Mouse (Mus musculus) testis, postnatal 10 days (tissue): ENCODE results near the gene Cdc6.
"Not testable (repeated sequence)": the region's sequence is repeated elsewhere in the genome, so short reads cannot be mapped to it uniquely, and the experiment has no call there.

ENCODE experiments used
- DNase-seq: peaks from one replicate; pipeline ENCODE4 v3.0.0; 2021; ENCODE audit warnings: low spot score

Gene Cdc6

GRCm38 (mm10) chr11:98909654-98910053 is 2.1 kb downstream of the Cdc6 start:
- DNase-seq = peak; percentile 81

DNA sequence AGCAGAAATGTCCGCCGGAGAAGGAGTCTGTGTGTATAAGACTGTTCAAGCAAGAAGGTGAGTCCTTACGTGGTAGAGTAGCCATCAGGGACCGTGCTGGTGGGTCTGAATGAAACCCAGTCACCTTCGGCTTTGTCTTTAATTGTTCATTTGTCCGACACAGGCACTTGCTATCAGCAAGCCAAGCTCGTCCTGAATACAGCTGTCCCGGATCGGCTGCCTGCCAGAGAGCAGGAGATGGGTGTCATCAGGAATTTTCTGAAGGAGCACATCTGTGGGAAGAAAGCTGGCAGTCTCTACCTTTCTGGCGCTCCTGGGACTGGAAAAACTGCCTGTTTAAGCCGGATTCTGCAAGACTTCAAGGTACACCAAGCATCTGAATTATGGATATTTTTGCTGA is 2.8 kb downstream of the Cdc6 start:
- no peak for DNase-seq

- DNase-seq = no peak
These were observed 3.9 kb downstream of the Cdc6 start for GRCm38 (mm10) chr11:98911498-98911897.

GRCm38 (mm10) chr11:98914196-98914595 is 6.6 kb downstream of the Cdc6 start:
- DNase-seq = no peak

- DNase-seq = not testable (repeated sequence)
These were observed 8.8 kb downstream of the Cdc6 start for GRCm38 (mm10) chr11:98916376-98916775.

- DNase-seq = no peak
These were observed 9.9 kb downstream of the Cdc6 start for GRCm38 (mm10) chr11:98917428-98918005.

GRCm38 (mm10) chr11:98918231-98918630 is 10.6 kb downstream of the Cdc6 start:
- no peak for DNase-seq

DNA sequence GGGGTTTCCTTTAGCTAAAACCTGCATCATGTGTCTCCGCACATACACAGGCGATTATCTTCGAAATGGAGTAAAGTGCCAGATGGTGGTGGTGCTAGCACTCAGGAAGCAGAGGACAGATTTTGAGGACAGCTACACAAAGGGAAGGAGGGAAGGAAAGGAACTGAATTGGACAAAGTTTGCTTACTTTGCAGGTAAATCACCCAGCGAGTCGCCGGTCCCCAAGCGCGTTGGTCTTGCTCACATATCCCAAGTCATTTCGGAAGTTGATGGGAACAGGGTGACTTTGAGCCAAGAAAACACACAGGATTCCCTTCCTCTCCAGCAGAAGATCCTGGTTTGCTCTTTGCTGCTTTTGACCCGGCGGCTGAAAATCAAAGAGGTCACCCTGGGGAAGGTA is 11.4 kb downstream of the Cdc6 start:
- DNase-seq = no peak

GRCm38 (mm10) chr11:98921813-98922212 is 14.2 kb downstream of the Cdc6 start:
- DNase-seq = peak; percentile 86

DNA sequence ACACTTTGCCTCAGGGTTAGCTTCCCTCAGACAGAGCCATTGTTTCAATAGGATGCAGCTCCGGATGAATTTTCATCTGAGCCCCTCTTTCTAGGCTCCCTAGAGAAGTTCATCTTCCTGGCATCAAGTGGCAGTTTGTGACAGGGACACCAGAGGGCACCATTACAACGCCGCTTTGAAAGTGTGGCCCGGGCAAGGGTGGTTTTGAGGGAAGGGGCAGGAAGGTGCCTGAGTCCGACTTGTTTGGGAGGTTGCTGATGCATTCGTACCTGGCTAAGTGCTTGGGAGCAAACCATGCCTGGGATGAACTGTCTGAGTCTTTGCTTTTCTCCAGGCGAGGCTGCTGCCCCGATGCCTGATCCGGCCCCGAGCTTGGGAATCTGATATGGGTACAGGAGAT is 14.7 kb downstream of the Cdc6 start:
- DNase-seq = peak; percentile 72

GRCm38 (mm10) chr11:98922851-98923711 is 15.5 kb downstream of the Cdc6 start:
- not testable (repeated sequence) for DNase-seq

DNA sequence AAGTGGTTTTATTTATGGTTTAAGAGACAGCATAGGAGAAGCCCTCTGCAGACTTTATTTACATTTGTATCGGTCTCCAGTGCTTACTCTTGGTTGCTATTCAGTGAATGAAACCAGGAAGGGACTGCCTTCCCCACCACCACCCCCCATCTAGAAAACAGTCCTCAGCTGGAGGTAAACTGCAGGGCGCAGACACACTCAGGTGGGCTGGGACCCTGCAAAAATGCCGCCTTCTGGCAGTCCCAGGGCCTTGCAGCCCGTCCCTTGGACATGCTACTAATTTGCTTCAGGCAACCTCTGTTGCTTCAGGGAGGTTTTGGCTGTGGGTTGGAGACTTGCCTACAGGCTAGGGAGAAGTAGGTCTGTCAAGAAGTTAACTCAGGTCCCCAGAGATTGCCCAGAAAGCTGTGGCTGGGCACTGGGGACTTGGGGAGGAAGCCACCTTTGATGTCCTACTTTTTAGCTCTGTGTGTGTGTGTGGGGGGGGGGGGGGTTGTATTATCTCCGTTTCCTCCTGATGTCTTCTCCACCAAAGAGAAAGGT is 17.1 kb downstream of the Cdc6 start:
- no peak for DNase-seq

- peak; percentile 78 for DNase-seq
These were observed 17.7 kb downstream of the Cdc6 start for GRCm38 (mm10) chr11:98925265-98925721.

- peak; percentile 81 for DNase-seq
These were observed 18.3 kb downstream of the Cdc6 start for GRCm38 (mm10) chr11:98925868-98926311.

DNA sequence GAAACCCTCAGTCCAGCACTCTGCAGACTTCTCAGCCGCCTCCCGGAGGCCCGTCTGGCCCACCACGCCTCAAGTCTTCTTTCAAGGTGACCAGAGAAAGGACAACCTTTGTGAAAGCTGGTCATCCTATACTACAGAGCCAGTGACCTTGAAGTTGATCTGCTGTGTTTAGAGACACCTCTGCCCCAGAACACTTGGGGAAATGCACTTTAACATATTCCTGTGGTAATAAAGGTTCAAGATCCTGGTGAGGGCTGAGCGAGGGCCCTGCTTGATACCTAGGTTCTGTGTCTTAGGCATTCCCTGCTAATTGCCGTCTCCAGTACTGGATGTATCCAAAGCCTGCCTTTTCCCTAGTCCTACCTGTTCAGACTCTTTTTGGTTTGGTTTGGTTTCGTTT is 19.0 kb downstream of the Cdc6 start:
- no peak for DNase-seq

DNA sequence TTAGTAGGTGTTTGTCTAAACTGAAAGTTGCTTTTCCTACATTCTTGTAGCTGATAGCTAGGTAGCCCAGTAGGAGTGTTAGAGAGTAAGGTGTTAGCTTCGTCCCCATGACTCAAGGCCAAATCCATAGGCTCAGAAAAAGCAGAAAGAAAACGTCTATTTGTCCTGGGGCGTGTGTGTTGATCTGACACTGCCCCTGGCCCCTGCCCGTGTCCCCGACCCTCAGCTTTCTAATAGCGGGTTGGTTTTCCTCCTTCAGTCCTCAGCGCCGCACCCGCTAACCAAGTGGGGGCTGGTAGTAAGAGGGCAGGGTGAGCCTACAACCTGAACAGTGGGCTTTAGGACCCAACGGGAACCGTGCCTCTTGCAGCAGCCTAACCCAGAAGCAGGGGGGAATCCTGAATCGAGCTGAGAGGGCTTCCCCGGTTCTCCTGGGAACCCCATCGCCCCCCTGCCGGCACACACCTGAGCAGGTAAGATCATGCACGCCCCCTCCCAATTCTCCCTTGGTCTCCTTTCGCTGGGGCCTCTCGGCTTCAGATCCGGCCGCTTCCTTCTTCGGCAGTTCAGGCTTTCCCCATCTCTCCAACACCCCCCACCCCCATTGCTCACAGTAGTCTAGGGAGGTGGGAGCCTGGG is 20.0 kb downstream of the Cdc6 start, which contains the start of gene Rara:
Gene Rara, plus strand, starts transcription at position 381 of the 639 bp plus-strand sequence.
- DNase-seq = peak; percentile 53

DNA sequence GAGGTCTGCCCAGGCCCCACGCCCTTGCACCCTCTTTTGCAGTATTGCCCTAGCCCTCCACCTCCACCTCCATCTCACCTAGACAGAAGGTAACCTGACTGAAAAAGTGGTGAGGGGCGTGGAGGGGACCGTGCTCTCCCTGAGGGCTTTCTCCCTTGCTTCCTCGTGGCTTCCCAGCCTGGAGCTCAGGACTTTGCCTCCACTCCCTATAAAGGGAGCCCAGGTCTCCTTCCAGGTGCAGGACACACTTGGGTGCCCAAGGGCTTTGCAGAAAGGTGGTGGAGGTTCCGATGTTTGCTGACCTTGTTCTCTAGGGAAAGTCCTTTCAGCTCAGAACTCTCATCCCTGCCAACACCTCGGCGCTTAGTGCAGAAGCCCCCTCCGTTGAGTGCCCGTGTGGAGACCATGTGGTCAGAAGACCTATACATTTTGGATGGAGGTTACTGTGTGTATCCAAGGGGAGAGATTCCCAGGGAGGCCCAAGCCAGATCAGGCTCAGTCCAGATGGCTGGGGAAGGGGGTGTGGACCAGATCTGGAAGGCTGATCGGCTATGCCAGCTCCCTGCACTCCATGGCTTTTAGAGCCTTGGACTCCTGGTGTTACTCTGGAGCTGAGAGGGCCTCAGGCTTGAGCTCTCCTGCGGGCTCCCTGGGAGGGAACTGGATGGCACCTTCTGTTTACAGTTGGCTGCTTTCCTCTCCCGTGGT is 20.7 kb downstream of the Cdc6 start:
- no peak for DNase-seq

DNA sequence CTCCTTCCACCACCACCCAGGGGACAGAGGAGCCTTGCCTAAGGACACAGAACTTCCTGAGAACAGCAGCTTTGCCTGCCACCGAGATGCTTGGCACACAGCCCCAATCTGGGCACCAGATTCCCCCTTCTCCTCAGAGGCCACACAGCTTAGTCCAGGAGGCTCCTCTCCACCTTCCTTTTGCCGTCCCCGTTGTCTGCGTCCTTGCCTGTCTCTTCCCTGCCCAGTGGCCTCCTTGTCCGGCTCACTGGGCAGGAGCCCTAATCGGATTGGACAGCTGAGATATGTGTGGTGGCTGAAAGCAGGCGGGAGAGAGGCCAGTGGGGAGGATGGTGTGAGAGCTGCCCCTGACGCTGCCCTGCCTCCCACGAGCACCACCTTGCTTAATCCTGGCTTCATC is 21.9 kb downstream of the Cdc6 start:
- DNase-seq = no peak

DNA sequence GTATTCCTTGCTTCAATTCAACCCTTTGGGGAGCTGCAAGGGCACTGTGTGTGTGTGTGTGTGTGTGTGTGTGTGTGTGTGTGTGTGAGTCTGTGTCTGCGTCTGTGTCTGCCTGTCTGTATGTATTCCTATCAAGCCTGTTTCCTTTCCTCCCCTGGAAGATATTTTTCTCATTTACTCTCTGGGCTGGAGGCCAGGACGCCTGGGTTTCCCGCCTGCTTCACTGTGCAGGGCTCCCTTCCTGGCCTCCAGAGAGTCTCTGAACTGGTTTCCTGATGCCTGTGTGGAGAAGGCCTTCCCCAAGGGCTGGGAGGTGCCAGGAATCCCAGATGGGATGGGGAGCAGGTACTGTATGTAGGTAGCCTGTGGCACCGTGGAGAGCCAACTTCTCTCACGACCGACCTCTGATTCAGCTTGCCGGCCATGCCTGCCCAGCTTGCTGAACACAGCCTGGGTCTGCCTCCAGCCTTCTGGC is 22.6 kb downstream of the Cdc6 start:
- DNase-seq = no peak

DNA sequence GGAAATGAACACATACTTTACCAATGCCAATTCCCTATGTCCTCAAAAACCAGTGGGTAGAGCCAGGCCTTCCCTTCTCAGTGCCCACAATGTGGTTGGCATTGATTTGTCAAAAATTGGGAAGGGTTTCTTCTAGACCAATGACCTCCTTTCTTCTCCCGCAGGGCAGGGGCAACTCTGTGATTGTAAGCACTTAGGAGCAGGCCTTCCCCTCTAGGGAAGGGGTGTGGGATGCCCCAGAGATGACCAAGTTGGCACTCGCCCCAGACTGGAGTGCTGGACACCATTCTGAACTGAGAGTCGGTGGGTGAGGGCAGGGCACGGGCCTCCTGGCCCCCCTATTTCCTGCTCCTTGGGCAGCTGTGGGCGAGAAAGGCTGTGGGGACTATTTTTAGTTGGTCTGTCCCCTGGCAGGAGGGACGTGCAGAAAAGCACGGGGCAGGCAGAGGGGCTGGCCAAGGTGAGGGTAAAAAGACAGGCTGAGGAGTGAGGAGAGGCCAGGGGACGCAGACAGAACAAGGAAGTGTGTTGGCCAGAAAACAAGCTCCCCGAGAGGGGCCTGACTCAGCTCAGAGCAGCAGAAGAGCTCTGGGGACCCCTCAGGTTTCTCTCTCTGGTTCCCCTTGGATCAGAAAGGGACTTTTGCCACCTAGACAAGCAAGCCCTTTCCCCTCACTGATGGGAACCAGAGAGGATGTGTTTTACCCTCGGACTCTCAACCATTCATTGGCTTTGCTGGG is 23.3 kb downstream of the Cdc6 start:
- no peak for DNase-seq
